Mouse (Mus musculus): ENCODE results near the gene Pik3r3. TPM values are rescaled to one million over a fixed set of nuclear protein-coding genes. Genes with fewer than 3 reads are reported as not detected.
"Not testable (repeated sequence)": the region's sequence is repeated elsewhere in the genome, so short reads cannot be mapped to it uniquely, and the experiment has no call there.

Pik3r3 gene
- polyA plus RNA-seq, 1 experiment = 34.6 TPM

DNA sequence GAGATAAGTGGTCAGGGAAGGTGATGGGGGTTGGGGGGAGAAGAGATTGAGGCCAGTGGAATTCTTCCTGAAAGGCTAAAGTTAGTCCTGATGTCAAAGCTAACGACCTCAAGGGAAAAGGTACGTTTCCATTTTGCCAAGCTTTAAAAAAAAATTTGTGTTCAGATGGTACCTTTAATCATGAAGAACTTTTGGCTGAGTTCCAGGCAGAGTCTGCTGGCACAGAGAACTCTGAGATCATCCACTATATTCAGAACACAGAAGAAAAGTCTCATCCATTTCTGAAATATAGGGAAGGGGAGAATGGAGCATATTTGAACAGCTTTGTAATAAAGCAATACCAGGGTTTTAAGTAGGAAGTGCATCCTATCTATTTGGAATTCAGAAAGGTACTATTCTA lies 4.4 kb upstream of the Pik3r3 start:
- Histone ChIP-seq H3K27ac (ENCODE audit: insufficient read depth, low read length) (no peak overlapping the region), H3K4me1 (ENCODE audit: control insufficient read depth, insufficient read depth, low read length) (no peaks in the 10 kb centered on the region; the same call in 1 of the 2 replicates), H3K4me3 (ENCODE audit: insufficient read depth, low read length) (no peak overlapping the region)
- no peak for TF ChIP-seq CTCF (IDR thresholded peaks at IDR 0.05; ENCODE audit: extremely low read depth, insufficient read depth, low read length)
- TF ChIP-seq POLR2A (IDR thresholded peaks at IDR 0.05; ENCODE audit: extremely low read depth, insufficient read depth, low read length) = no peak

DNA sequence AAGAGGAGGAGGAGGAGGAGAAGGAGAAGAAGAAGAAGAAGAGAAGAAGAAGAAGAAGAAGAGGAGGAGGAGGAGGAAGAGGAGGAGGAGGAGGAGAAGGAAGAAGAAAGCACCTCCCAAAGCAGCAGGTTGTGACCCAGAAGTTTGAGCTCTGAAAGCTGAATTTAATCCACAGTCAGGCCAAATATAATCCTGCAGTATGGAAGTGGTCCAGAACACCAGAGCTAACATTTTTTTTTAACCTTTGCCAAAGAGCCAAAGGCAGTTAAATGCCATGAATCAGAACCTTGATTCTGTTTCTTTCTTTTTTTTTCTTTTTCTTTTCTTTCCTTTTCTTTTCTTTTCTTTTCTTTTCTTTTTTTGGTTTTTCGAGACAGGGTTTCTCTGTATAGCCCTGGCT lies 3.8 kb upstream of the Pik3r3 start:
- H3K4me1 ChIP-seq (ENCODE audit: control insufficient read depth, insufficient read depth, low read length); H3K4me3 ChIP-seq (ENCODE audit: insufficient read depth, low read length); H3K27ac ChIP-seq (ENCODE audit: insufficient read depth, low read length): not testable (repeated sequence)

DNA sequence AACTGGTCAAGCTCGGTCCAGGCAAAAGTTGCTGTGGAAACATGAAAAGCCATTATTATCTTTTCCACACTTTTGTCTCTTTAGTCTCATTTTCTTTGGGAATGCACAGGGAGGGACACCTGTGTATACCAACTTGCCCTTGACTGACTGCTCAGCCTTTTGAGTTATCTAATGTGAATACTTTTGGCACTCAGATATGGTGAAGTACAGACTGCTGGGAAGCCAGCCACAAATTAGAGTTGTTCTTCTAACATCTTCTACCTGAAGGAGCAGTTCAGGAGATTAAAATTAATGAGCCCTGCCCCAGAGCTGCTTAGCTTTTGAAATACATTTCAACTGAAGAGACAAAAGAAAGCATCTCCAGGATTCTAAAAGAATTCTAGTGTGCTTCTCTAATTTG lies 2.4 kb upstream of the Pik3r3 start:
- TF ChIP-seq POLR2A (IDR thresholded peaks at IDR 0.05; ENCODE audit: extremely low read depth, insufficient read depth, low read length) (no peak), CTCF (IDR thresholded peaks at IDR 0.05; ENCODE audit: extremely low read depth, insufficient read depth, low read length) (no peak)
- H3K4me3 ChIP-seq (ENCODE audit: insufficient read depth, low read length) = no peak overlapping the region
- H3K4me1 ChIP-seq (ENCODE audit: control insufficient read depth, insufficient read depth, low read length) = peaks cover 1% of the 10 kb centered on the region; the same call in 1 of the 2 replicates
- H3K27ac ChIP-seq (ENCODE audit: insufficient read depth, low read length) = no peak overlapping the region

DNA sequence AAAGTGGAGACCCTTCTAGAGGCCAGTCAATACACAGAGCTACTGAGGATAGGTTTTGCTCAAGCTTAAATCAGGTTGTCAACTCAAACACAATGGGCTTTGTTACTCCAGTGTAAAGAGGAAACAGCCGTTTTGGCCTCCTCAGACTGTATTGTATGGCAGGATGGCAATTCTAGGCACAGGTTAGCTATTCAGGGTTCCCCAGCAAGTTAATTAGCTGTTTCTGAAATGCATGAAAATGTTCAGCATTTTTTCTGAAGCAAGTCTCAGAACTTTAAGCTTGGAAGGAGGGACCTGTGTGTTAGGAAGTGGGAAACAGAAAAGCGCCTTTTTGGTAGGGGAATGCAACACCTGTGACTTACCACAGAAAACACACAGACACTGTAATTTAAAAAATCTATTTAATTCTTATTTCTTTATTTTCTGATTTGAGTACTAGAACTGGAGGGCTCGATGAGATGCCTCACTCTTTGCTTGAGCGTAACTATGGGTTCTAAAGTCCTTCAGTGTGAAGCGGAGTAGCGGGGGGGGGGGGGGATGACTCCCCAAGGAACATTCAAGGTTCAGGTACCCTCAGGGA lies 1.3 kb upstream of the Pik3r3 start:
- no peak for TF ChIP-seq POLR2A (IDR thresholded peaks at IDR 0.05; ENCODE audit: extremely low read depth, insufficient read depth, low read length)
- no peak for TF ChIP-seq CTCF (IDR thresholded peaks at IDR 0.05; ENCODE audit: extremely low read depth, insufficient read depth, low read length)
- no peak overlapping the region for H3K27ac ChIP-seq (ENCODE audit: insufficient read depth, low read length)
- H3K4me3 ChIP-seq (ENCODE audit: insufficient read depth, low read length) = peak overlapping the region; percentile 93
- peaks cover 1% of the 10 kb centered on the region; the same call in 1 of the 2 replicates for H3K4me1 ChIP-seq (ENCODE audit: control insufficient read depth, insufficient read depth, low read length)

DNA sequence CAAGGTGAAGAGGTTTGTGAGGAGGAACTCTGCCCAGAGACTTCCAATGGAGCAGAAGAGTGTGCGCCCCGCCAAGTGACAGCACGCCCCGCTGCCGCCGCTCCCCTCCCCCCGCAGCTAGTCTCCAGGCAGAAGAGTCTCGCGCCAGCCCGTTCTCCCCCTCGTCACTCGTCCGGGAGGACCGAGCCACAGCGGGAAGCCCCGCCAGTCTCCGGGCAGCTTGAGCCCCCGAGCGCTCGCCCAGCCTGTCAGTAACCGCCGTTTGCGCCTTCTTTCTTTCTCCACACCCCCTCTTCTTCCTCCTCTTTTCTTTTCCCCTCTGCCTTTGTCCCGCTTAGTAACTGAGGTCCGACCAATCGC lies 658 bp upstream of the Pik3r3 start:
- TF ChIP-seq CTCF (IDR thresholded peaks at IDR 0.05; ENCODE audit: extremely low read depth, insufficient read depth, low read length) (no peak), POLR2A (IDR thresholded peaks at IDR 0.05; ENCODE audit: extremely low read depth, insufficient read depth, low read length) (peak; percentile 58; the same call in 1 of the 2 replicates)
- Histone ChIP-seq H3K27ac (ENCODE audit: insufficient read depth, low read length) (peak overlapping the region; percentile 98), H3K4me1 (ENCODE audit: control insufficient read depth, insufficient read depth, low read length) (peaks cover 1% of the 10 kb centered on the region; the same call in 1 of the 2 replicates), H3K4me3 (ENCODE audit: insufficient read depth, low read length) (peak overlapping the region; percentile 93)

DNA sequence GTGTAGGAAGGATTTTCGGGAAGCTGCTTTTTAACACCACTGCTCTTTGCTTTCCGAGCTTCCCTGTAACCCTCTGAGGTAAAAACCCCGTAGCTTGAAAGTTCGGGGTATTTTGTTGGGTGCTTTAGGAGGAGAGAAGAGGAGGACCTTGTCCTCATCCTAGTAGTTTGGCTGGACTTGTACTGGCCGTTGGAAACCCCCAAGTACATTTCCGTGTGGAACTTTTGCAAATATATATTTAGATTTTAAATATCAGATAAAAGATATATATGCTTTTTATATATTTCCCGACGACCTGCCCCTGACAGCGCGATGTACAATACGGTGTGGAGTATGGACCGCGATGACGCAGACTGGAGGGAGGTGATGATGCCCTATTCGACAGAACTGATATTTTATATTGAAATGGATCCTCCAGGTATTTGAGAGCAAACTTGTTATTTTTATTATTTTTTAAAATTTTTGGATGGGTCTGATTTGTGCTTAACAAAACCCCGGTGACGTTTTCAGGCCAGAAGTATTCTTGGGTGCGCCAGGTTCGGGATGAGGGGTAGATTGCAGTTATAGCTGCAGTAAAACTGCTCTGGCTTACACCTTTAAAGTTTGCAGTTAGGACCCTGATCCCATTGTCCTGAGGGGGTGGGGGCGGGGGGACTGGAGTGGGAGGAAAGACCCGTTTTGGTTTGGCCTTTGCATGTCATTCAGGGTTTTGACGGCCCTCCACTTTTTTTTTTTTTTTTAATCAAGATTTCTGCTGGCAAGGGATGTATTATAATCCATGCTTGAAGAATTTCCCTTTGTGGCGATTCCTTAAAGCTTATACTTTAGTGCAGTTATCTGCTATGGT lies 801 bp downstream of the Pik3r3 start:
- Histone ChIP-seq H3K27ac (ENCODE audit: insufficient read depth, low read length) (peak overlapping the region; percentile 94), H3K4me3 (ENCODE audit: insufficient read depth, low read length) (peak overlapping the region; percentile 93), H3K4me1 (ENCODE audit: control insufficient read depth, insufficient read depth, low read length) (peaks cover 1% of the 10 kb centered on the region; the same call in 1 of the 2 replicates)
- TF ChIP-seq CTCF (IDR thresholded peaks at IDR 0.05; ENCODE audit: extremely low read depth, insufficient read depth, low read length) = no peak
- no peak for TF ChIP-seq POLR2A (IDR thresholded peaks at IDR 0.05; ENCODE audit: extremely low read depth, insufficient read depth, low read length)

DNA sequence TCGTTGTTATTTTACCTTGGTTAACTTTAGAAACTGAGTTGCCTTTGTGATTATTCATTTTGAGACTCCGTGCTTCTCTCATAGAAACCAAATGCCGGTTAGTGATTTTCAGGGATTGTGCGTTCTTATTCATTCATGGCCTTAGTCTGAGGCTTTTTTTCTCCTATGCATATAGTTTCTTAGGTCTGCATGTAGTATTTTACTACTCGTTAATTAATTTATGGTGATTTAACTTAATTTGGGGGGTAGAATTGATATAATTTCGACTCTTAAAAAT lies 1.4 kb downstream of the Pik3r3 start:
- H3K4me3 ChIP-seq (ENCODE audit: insufficient read depth, low read length) = peak overlapping the region; percentile 93
- no peak overlapping the region for H3K27ac ChIP-seq (ENCODE audit: insufficient read depth, low read length)
- peaks cover 1% of the 10 kb centered on the region; the same call in 1 of the 2 replicates for H3K4me1 ChIP-seq (ENCODE audit: control insufficient read depth, insufficient read depth, low read length)
- no peak for TF ChIP-seq CTCF (IDR thresholded peaks at IDR 0.05; ENCODE audit: extremely low read depth, insufficient read depth, low read length)
- TF ChIP-seq POLR2A (IDR thresholded peaks at IDR 0.05; ENCODE audit: extremely low read depth, insufficient read depth, low read length) = no peak

DNA sequence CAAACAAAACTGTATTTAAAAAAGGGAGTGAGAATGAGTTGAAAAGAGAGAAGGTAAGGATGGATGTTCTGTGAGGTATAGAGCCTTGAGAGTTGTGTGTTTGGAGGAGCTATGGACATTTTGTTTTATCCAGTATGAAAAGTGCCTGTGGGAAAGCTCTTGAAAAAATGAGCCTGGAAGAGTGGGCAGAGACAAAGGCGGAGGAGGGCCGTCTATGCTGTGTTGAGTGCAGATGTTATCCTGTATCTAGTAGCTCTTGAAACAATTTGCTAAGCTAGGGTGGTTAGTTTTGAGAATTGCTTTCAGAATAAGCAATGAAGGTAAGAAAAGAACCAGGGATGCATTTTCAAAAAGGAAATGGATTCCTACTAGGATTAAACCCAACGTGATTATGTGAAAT lies 22.0 kb downstream of the Pik3r3 start:
- no peak for TF ChIP-seq POLR2A (IDR thresholded peaks at IDR 0.05; ENCODE audit: extremely low read depth, insufficient read depth, low read length)
- TF ChIP-seq CTCF (IDR thresholded peaks at IDR 0.05; ENCODE audit: extremely low read depth, insufficient read depth, low read length) = no peak
- Histone ChIP-seq H3K4me3 (ENCODE audit: insufficient read depth, low read length) (no peak overlapping the region), H3K4me1 (ENCODE audit: control insufficient read depth, insufficient read depth, low read length) (no peaks in the 10 kb centered on the region), H3K27ac (ENCODE audit: insufficient read depth, low read length) (no peak overlapping the region)

DNA sequence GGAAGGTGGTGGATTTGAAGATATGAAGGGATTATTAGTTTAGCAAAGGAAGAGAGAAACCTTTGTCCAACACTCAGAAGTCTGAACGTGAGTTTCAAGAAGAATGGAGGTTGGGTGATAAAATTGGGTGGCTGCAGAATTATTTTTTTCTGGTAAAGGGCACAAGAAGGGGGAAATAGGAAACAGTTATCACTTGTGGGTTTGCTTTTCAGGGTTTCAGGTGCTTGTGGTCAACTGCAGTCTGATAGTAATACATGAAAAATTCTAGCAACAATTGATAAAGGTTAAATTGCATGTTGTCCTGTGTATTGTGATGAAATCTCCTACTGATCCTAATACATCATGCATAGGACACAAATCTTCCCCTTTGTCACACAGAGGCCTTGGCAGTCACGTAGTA lies 22.8 kb downstream of the Pik3r3 start:
- no peaks in the 10 kb centered on the region for H3K4me1 ChIP-seq (ENCODE audit: control insufficient read depth, insufficient read depth, low read length)
- H3K4me3 ChIP-seq (ENCODE audit: insufficient read depth, low read length) = no peak overlapping the region
- H3K27ac ChIP-seq (ENCODE audit: insufficient read depth, low read length) = no peak overlapping the region
- no peak for TF ChIP-seq POLR2A (IDR thresholded peaks at IDR 0.05; ENCODE audit: extremely low read depth, insufficient read depth, low read length)
- TF ChIP-seq CTCF (IDR thresholded peaks at IDR 0.05; ENCODE audit: extremely low read depth, insufficient read depth, low read length) = no peak

DNA sequence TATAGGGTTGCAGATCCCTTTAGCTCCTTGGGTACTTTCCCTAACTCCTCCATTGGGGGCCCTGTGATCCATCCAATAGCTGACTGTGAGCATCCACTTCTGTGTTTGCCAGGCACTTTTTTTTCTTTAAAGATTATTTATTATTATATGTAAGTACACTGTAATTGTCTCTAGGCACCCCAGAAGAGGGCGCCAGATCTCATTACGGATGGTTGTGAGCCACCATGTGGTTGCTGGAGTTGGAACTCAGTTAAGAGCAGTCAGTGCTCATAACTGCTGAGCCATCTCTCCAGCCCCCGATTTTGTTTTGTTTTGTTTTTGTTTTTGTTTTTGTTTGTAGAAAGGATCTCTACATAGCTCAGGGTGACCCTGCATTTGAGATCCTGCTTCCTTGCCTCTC lies 24.5 kb downstream of the Pik3r3 start:
- peak; percentile 23; the same call in 1 of the 2 replicates for TF ChIP-seq CTCF (IDR thresholded peaks at IDR 0.05; ENCODE audit: extremely low read depth, insufficient read depth, low read length)
- H3K4me1 ChIP-seq (ENCODE audit: control insufficient read depth, insufficient read depth, low read length) = not testable (repeated sequence)

More for the DNA sequence above, 24.5 kb downstream of the Pik3r3 start:
- H3K4me3 ChIP-seq (ENCODE audit: insufficient read depth, low read length); H3K27ac ChIP-seq (ENCODE audit: insufficient read depth, low read length): not testable (repeated sequence)

Measured in cortical plate, adult 2 months (tissue).